Mouse (Mus musculus): Measurements from ENCODE around the gene Axdnd1. TPM values are rescaled to one million over a fixed set of nuclear protein-coding genes. Genes with fewer than 3 reads are reported as not detected.

Axdnd1 gene
- polyA plus RNA-seq, 1 experiment from 2014 or later: 0.12 TPM

GRCm38 (mm10) chr1:156462273-156462991 lies 41.5 kb upstream of the Axdnd1 start:
- H3K36me3 ChIP-seq (ENCODE audit: insufficient read depth): peaks cover 26% of the 10 kb centered on the region
- H3K9ac ChIP-seq: no peak overlapping the region
- no peak overlapping the region for H3K27ac ChIP-seq (ENCODE audit: low read depth)
- H3K4me1 ChIP-seq (ENCODE audit: insufficient read depth): no peaks in the 10 kb centered on the region
- H3K27me3 ChIP-seq (ENCODE audit: insufficient read depth, low read length): no peaks in the 10 kb centered on the region
- H3K4me3 ChIP-seq (ENCODE audit: low read depth, low read length): no peak overlapping the region
- DNase-seq (no peak), ATAC-seq (ENCODE audit: insufficient read depth) (no peak)
- TF ChIP-seq CTCF (IDR thresholded peaks at IDR 0.05; ENCODE audit: low read depth): no peak
- WGBS: 54% methylated on average over 12 of the region's 12 CpGs
- no peak overlapping the region for H3K4me2 ChIP-seq
- H3K9me3 ChIP-seq (ENCODE audit: low read depth, low read length): no peaks in the 10 kb centered on the region

- DNase-seq (no peak), ATAC-seq (ENCODE audit: insufficient read depth) (no peak)
- H3K27ac ChIP-seq (ENCODE audit: low read depth): no peak overlapping the region
- H3K4me1 ChIP-seq (ENCODE audit: insufficient read depth): no peaks in the 10 kb centered on the region
- 77% methylated on average over 6 of the region's 6 CpGs for WGBS
- no peaks in the 10 kb centered on the region for H3K27me3 ChIP-seq (ENCODE audit: insufficient read depth, low read length)
- no peak overlapping the region for H3K4me3 ChIP-seq (ENCODE audit: low read depth, low read length)
- peaks cover 26% of the 10 kb centered on the region for H3K36me3 ChIP-seq (ENCODE audit: insufficient read depth)
- H3K9ac ChIP-seq: no peak overlapping the region
- no peaks in the 10 kb centered on the region for H3K9me3 ChIP-seq (ENCODE audit: low read depth, low read length)
- no peak for TF ChIP-seq CTCF (IDR thresholded peaks at IDR 0.05; ENCODE audit: low read depth)
- H3K4me2 ChIP-seq: no peak overlapping the region
Measured at GRCm38 (mm10) chr1:156461036-156461435, 40.1 kb upstream of the Axdnd1 start.

DNA sequence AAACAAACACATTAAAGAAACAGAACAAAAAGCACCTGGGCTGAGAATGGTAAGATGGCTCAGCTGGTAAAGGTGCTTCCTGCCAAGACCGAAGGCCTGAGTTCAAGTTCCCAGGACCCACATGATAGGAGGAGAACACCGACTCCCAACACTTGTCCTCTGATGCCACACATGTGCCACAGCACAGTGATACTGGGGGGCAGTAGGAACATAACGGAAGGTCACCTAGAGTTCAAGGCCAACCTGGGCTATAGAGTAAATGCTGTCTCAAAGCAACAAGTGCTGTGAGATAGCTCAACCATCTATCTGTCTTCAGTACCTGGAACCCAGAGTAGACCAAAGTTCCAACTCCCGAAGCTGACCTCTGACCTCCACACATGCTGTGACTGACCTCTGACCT lies 39.3 kb upstream of the Axdnd1 start:
- no peak for DNase-seq
- Histone ChIP-seq H3K36me3 (ENCODE audit: insufficient read depth) (peaks cover 19% of the 10 kb centered on the region), H3K9me3 (ENCODE audit: low read depth, low read length) (no peaks in the 10 kb centered on the region), H3K4me1 (ENCODE audit: insufficient read depth) (no peaks in the 10 kb centered on the region), H3K4me2 (no peak overlapping the region), H3K27me3 (ENCODE audit: insufficient read depth, low read length) (no peaks in the 10 kb centered on the region), H3K9ac (no peak overlapping the region), H3K27ac (ENCODE audit: low read depth) (no peak overlapping the region), H3K4me3 (ENCODE audit: low read depth, low read length) (no peak overlapping the region)
- no peak for ATAC-seq (ENCODE audit: insufficient read depth)
- no peak for TF ChIP-seq CTCF (IDR thresholded peaks at IDR 0.05; ENCODE audit: low read depth)
- 97% methylated on average over 4 of the region's 4 CpGs for WGBS

DNA sequence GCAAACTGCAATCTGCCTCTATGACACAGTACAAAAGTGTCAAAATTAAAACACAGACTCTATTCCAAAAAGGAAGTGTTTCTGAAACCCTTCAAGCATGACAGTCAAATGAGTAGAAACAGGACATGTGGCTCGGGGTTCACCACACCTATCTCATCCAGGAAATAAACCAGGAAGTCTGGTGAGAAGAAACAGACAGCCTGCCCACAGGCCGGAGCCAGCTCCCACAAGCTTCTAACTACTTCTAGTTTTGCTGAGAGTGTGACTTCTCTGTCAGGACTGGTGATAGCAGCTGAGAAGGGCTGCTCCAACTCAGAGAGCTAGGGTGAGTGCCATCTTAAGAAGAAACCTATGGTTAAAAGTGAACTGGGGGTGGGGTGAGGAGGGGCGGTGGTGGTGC lies 38.7 kb upstream of the Axdnd1 start:
- ATAC-seq (ENCODE audit: insufficient read depth): no peak
- Histone ChIP-seq H3K4me3 (ENCODE audit: low read depth, low read length) (no peak overlapping the region), H3K27ac (ENCODE audit: low read depth) (no peak overlapping the region), H3K9ac (no peak overlapping the region), H3K4me1 (ENCODE audit: insufficient read depth) (no peaks in the 10 kb centered on the region), H3K36me3 (ENCODE audit: insufficient read depth) (peaks cover 19% of the 10 kb centered on the region), H3K27me3 (ENCODE audit: insufficient read depth, low read length) (no peaks in the 10 kb centered on the region), H3K9me3 (ENCODE audit: low read depth, low read length) (no peaks in the 10 kb centered on the region), H3K4me2 (no peak overlapping the region)
- TF ChIP-seq CTCF (IDR thresholded peaks at IDR 0.05; ENCODE audit: low read depth): no peak
- DNase-seq: no peak
- WGBS: 72% methylated on average over 3 of the region's 3 CpGs

DNA sequence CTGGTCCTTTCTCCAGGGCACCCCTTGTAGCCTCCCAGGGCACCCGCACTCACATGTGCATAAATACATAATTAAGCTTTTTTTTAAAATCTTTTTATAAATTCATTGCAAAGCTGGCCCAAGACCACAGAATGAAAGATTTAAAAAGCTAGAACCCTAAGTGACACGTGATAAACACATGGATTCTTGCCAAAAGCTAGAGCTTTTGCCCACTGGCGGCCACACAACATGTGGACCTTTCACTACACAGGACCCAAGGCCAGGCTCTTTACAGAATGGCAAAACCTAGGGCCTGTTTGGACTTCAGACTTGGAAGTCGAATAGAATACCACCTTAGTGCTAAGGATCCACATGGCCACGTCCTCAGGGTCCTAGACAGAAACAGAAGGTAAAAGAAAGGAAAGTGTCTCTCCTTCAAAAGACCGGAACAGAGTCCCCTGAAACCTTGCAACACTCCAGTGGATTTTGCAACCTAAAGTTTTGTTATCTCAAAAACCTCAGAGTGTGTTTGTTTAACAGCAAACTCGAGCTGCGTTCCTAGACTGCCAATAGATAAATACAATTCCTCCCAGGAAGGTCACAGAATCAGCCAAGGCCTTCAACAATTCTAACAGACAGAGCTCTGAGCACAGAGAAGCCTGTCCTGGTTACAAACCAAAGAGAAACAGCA lies 37.6 kb upstream of the Axdnd1 start:
- no peak for TF ChIP-seq CTCF (IDR thresholded peaks at IDR 0.05; ENCODE audit: low read depth)
- no peak overlapping the region for H3K27ac ChIP-seq (ENCODE audit: low read depth)
- 37% methylated on average over 8 of the region's 8 CpGs for WGBS

DNA sequence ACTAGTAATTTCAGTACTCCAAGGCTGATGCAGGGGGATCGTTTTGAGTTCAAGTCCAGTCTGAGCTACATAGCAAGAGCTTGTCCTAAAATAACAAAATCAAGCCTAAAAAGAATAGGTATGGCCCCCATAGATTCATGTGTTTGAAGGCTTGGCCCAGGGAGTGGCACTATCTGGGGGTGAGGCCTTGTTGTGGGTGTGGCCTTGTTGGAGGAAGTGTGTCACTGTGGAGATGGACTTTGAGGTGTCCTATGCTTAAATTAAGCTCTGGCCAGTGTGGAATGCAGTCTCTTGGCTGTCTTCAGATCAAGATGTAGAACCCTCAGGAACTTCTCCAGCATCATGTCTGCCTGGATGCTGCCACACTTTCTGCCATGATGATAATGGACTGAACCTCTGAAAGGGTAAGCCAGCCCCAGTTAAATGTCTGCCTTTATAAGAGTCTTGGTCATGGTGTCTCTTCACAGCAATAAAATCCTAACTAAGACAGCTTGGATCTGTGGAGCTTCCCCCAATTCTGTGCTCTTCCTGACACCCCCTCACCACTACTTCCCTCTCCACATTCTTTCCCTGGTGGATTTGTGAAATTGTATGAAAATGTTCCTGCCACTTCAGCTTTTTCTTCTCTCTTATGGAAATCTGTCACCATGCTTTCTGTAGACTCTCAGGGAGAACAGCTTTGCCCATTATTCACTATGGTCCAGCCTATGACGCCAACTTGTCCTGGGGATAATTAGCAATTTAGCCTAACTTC lies 34.2 kb upstream of the Axdnd1 start:
- H3K9me3 ChIP-seq (ENCODE audit: low read depth, low read length): no peaks in the 10 kb centered on the region
- no peak overlapping the region for H3K9ac ChIP-seq
- WGBS: 93% methylated on average over 2 of the region's 2 CpGs
- H3K36me3 ChIP-seq (ENCODE audit: insufficient read depth): peaks cover 7% of the 10 kb centered on the region; the same call in 1 of the 2 replicates
- DNase-seq: no peak
- H3K4me2 ChIP-seq: no peak overlapping the region
- ATAC-seq (ENCODE audit: insufficient read depth): no peak
- H3K27me3 ChIP-seq (ENCODE audit: insufficient read depth, low read length): no peaks in the 10 kb centered on the region
- no peak overlapping the region for H3K27ac ChIP-seq (ENCODE audit: low read depth)
- no peak for TF ChIP-seq CTCF (IDR thresholded peaks at IDR 0.05; ENCODE audit: low read depth)
- H3K4me3 ChIP-seq (ENCODE audit: low read depth, low read length): no peak overlapping the region
- no peaks in the 10 kb centered on the region for H3K4me1 ChIP-seq (ENCODE audit: insufficient read depth)

More for the DNA sequence above, 37.6 kb upstream of the Axdnd1 start:
- H3K4me2 ChIP-seq: no peak overlapping the region
- no peak overlapping the region for H3K9ac ChIP-seq
- DNase-seq (peak; percentile 56), ATAC-seq (ENCODE audit: insufficient read depth) (no peak)
- no peaks in the 10 kb centered on the region for H3K4me1 ChIP-seq (ENCODE audit: insufficient read depth)
- H3K36me3 ChIP-seq (ENCODE audit: insufficient read depth): peaks cover 13% of the 10 kb centered on the region; the same call in 1 of the 2 replicates
- H3K9me3 ChIP-seq (ENCODE audit: low read depth, low read length): no peaks in the 10 kb centered on the region
- no peaks in the 10 kb centered on the region for H3K27me3 ChIP-seq (ENCODE audit: insufficient read depth, low read length)
- H3K4me3 ChIP-seq (ENCODE audit: low read depth, low read length): no peak overlapping the region

- Histone ChIP-seq H3K4me2 (no peak overlapping the region), H3K9ac (no peak overlapping the region)
Measured at GRCm38 (mm10) chr1:156454384-156454783, 33.4 kb upstream of the Axdnd1 start.

More at GRCm38 (mm10) chr1:156454384-156454783, 33.4 kb upstream of the Axdnd1 start:
- WGBS: 58% methylated on average over 7 of the region's 7 CpGs
- H3K4me3 ChIP-seq (ENCODE audit: low read depth, low read length): no peak overlapping the region
- DNase-seq (no peak), ATAC-seq (ENCODE audit: insufficient read depth) (no peak)
- no peaks in the 10 kb centered on the region for H3K27me3 ChIP-seq (ENCODE audit: insufficient read depth, low read length)
- no peak for TF ChIP-seq CTCF (IDR thresholded peaks at IDR 0.05; ENCODE audit: low read depth)
- no peaks in the 10 kb centered on the region for H3K9me3 ChIP-seq (ENCODE audit: low read depth, low read length)
- H3K4me1 ChIP-seq (ENCODE audit: insufficient read depth): no peaks in the 10 kb centered on the region
- H3K36me3 ChIP-seq (ENCODE audit: insufficient read depth): peaks cover 6% of the 10 kb centered on the region; the same call in 1 of the 2 replicates
- H3K27ac ChIP-seq (ENCODE audit: low read depth): no peak overlapping the region

Data from lung, embryonic 14.5 days (tissue).